Mouse (Mus musculus) urinary bladder, adult 2 months (tissue): ENCODE measurements around the gene Stac2. TPM values are rescaled to one million over a fixed set of nuclear protein-coding genes. Genes with fewer than 3 reads are reported as not detected.

Experiments
- DNase-seq: peaks from one replicate; pipeline ENCODE4 v3.0.0; 2022; ENCODE audit warnings: low spot score
- polyA plus RNA-seq: library from polyadenylated mRNA; depleted of rRNA; stranded (reverse); fragments of >200 nt; gene quantifications from 2 replicates; pipeline ENCODE4 v1.2.3, GENCODE M21; 2012

Gene Stac2
- polyA plus RNA-seq, 1 experiment = 0.14 TPM

- no peak for DNase-seq
Observed at GRCm38 (mm10) chr11:98021118-98021517, 32.1 kb downstream of the Stac2 start.

GRCm38 (mm10) chr11:98020710-98021109 is 32.6 kb downstream of the Stac2 start:
- DNase-seq = no peak

- DNase-seq = no peak
Observed at GRCm38 (mm10) chr11:98019883-98020610, 33.2 kb downstream of the Stac2 start.

DNA sequence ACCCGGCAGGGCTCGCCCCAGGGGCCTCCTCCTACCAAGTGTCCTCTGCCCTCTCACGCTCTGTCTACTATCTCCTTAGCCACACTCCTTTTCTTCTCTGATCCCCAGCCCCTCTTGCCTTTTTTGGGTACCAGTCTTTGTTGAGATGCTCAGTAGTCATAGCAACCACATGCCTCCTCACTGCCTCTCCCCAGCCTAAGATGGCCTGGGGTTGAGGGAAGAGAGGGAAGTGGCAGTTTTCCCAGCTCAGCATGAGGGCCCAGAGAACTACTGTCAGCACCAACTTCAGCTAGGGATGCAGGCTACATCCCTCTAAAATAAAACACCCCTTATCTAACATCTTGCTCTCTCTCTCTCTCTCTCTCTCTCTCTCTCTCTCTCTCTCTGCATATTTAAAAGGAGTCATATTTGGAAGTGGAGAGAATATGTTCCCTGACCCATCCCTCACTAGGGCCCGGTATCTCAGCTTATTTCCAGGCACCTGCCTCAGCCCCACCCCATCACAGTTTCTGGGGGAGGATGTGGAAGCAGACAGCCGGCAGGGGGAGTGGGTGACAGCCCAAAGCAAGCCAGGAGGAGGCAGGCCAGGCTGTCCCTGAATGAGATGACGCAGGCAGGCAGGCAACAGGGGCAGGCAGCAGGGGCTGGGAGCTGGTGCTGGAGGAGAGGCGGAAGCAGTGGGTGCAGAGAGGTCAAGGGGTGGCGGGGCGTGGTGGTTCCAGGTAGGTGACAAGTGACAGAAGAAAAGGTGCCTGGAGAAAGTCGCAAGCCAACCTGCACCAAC is 34.2 kb downstream of the Stac2 start:
- no peak for DNase-seq

DNA sequence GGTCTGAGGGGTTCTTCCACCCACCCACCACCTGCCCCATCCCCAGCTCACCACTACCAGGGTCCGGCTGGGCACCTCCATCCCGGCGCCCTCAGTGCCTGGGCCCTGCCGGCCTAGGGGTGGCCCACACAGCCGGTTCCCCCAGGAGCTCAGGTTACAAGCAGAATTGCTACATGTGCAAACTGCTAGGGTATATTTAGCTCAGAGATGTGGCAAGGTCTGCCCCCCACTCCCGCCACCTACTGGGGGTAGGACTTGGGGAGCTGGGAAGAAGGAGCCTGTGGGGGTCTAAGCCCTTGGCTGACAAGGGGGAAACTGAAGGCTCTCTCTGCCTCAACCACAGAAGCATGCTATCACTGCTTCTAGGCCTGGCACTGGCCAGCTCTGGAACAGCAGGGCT is 35.0 kb downstream of the Stac2 start:
- no peak for DNase-seq

- DNase-seq = no peak
Observed at GRCm38 (mm10) chr11:98016824-98017223, 36.4 kb downstream of the Stac2 start.

DNA sequence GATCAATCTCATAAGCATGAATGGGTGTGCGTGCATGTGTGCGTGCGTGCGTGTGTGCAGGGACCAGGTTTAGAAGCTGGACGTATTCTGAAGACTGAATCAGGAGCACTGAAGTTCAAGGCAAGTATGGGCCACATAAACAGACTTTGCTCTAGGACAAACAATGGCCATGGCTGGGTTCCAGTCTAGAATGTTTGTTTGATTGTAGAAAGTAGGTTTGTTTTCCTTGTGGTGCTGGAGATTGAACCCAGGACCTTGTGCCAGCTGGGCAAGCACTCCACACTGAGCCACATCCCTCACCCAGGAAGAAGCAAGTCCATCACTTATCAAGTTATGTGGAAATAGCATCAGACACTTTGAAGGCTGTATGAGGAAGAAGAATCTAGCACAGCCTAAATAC is 37.1 kb downstream of the Stac2 start:
- DNase-seq = no peak

- DNase-seq = no peak
Observed at GRCm38 (mm10) chr11:98012831-98013230, 40.4 kb downstream of the Stac2 start.

DNA sequence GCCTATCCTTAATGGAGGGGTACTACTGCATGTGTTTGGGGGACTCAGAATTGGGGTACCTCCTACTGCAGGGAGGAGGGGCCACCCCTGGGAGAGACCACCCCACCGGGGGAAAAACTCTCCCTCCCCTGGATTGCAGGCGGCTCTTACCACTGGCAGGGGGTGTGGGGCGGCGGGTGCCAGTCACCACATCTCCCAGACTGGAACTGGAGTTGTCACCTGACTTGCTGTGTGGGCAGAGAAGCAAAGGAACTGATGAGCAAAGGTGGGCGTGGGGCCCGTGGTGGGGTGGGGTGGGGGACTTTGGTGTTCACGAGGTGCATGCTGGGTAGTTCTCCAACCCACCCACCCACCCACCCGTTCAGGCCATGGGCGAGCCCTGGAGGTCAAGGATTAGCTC is 41.5 kb downstream of the Stac2 start:
- no peak for DNase-seq

GRCm38 (mm10) chr11:98008087-98008486 is 45.2 kb downstream of the Stac2 start:
- no peak for DNase-seq

DNA sequence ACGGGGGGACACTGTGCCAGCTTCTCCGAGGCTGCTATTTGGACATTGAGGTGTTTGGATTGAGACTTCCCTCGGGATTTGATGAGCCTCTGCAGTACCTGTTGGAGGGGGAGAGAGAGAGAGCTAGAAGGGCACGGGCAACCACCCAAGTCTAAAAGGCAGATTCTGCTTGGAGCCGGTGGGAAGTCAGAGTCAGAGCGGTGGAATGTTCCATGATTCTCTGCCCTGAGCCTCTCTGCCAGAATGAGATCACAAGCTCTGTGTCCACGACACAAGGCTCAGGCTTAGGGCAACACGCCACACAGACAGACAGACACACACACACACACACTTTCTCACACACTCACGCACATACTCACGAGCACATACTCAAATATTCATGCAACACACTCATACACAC is 47.6 kb downstream of the Stac2 start:
- DNase-seq = no peak

GRCm38 (mm10) chr11:98005076-98005475 is 48.2 kb downstream of the Stac2 start:
- DNase-seq = peak; percentile 18

DNA sequence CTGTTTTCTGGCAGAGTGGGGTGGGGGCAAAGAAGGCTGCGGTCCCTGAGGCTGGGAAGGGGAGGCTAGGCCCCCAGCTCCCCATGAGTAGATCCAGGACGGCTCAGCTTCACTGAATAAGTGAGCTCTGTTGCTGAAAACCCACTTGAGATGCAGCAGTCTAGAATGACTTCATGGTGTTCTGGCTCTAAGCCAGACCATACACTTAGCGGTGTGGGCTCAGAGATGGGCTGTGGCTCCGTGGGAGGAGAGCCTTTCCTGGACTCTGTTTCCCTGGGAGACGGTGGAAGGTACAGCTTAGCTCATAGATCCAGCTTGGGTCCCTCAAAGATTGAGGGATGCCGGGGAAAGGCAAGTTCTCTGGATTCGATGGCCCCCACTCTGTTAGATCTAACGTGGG is 49.1 kb downstream of the Stac2 start:
- no peak for DNase-seq

GRCm38 (mm10) chr11:98003171-98003671 is 50.0 kb downstream of the Stac2 start:
- peak; percentile 23 for DNase-seq

GRCm38 (mm10) chr11:98002627-98003026 is 50.6 kb downstream of the Stac2 start:
- DNase-seq = peak; percentile 59

GRCm38 (mm10) chr11:98001986-98002385 is 51.3 kb downstream of the Stac2 start:
- DNase-seq = peak; percentile 13

DNA sequence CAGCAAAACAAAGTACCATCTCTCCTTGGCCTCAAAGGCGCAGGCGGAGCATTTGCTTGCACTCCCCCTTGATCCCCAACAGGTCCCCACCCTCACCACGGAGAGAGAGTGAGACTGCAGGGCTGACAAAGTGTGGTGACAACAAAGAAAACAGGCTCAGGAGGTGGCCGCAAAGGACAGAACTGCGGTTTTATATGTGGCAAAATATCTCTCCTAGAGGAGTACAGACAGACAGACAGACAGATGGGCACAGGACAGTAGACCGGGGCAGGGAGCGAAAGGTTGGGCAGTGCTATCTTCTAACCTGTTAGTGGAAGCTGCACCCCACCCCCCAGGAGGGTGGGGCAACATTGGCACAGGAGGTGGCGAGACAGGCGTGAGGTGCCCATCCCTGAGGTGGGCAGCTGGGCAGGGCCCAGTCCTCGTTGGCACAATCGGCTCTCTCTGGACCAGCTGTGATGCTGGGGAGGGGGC is 51.9 kb downstream of the Stac2 start:
- no peak for DNase-seq

GRCm38 (mm10) chr11:98000378-98001140 is 52.7 kb downstream of the Stac2 start:
- no peak for DNase-seq

DNA sequence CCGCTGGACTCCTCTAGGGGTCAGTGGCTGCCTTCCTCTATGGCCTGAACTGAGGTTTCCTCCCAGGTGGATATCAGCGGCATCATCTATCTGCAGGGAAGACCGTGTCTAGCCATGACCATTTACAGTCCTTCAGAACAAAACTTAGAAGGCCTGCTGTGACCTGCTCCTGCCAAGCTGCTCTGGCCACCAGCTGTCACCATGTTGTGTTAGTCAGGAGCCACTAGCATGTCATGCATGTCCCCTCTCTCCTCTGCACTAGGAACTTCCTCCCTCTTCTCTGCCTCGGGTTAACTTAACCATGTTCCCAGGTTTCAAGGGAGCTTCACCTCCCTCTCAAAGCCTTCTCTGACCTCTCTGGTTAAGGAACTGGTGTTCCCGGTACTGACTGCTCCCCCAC is 53.5 kb downstream of the Stac2 start:
- no peak for DNase-seq

DNA sequence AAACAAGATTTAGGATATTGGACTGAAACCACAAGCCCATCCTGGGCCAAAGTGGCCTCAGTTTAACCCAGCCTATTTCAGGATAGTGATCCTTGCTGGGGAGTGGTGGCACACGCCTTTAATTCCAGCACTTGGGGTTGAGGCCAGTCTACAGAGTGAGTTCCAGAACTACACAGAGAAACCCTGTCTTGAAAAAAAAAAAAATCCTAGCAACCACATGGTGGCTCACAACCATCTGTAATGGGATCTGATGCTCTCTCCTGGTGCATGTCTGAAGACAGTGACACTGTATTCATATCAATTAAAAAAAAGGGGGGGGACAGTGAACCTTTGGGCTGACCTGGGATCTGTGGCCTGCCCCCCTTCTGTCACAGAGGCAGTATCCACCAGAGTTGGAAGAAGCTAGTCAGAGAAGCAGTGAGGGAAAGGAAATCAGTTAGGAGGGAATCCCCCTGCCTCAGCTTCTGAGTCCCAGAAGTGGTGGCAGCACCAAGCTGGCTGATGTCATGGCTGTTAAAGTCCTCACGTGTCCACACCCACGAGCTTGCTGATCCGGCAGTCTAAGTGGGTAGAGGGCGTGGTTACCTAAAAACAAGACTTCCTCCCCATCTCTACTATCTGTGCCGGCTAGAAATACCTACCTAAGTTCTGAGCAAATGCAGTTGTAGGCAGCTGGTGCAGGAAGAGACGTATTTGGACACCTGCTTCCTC is 54.2 kb downstream of the Stac2 start:
- no peak for DNase-seq

GRCm38 (mm10) chr11:97998074-97998793 is 55.0 kb downstream of the Stac2 start:
- no peak for DNase-seq
